Mouse (Mus musculus) ovary, postnatal 14 days (tissue): Measurements from ENCODE around the gene Apbb2.
A peak's percentile ranks its signal among the peaks of the same experiment; 100 is the strongest.

ENCODE experiments used
- DNase-seq: peaks from one replicate; pipeline ENCODE4 v3.0.0; 2022; ENCODE audit warnings: low spot score

Apbb2 gene

DNA sequence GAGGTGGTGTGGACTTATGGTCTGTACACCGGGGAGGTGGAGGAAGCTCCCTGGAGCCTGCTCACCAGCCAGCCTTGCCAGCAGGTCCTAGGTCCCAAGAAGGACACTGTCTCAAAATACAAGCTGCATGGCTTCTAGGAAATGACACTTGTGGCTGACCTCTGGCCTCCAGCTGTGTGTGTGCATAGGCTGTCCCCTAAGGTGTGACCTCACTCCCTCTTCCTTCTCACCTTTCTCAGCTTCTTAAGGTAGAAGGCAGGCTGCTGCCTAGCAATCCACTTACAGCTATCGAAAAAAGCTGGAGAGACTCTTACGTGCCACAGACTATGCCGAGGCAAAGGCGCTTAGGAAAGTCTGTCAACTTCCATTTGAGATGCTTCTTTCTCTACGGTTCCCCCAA, 142.8 kb downstream of the Apbb2 start:
- DNase-seq: no peak

DNA sequence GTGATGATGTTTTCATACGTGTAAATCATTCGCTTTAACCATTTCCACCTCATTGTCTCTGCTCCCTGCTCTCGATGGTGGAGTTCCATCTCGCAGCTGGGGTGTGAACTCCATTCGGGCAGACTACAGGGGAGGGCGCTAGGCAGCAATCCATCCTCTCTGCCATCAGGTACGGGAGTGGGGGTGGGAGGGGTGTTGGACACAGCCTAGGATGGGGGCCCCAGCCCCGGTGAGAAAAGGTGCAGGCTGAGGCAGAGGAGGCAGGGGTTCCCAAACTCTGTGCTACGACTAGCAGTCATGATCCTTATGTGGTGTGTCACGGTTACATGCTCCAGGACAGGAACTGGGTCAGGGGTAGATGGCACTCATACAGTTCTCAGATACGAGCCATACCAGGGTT, 144.4 kb downstream of the Apbb2 start:
- no peak for DNase-seq

DNA sequence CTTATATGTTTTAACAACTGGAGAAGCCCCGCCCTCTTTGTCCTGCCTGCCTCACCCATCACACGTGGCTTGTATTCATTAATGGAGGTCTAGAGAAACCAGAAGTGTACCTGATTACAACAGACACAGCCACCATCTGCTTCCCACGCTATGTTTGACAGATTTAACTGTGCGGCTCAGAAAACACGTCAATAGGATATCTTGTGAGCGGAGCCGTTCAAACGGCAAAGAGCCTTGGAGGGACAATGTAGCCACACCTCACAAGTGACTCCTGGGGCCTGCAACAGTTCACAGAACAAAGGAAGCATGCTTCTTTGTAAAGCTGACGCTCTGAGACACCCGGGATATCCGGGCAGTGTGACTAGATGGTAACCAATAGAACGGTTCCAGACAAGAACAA, 145.0 kb downstream of the Apbb2 start:
- no peak for DNase-seq

DNA sequence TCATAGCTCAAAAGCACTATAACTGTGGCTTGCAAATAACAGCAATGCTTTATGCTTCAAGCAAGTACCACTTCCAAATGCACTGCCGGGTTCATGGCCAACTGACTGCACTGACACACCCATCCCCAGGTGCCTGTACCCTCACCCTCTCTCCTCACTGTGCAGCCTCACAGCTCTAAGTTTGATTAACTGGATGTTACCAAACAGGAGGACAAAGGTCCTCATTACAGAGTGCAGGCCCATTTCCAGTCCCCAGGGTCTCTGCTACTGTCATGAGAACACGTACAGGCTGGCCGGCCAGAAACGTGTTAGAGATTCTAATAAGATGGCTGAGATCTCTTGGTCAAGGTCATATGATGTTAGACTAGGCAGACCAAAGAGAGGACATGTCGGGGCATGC, 147.7 kb downstream of the Apbb2 start:
- no peak for DNase-seq

DNA sequence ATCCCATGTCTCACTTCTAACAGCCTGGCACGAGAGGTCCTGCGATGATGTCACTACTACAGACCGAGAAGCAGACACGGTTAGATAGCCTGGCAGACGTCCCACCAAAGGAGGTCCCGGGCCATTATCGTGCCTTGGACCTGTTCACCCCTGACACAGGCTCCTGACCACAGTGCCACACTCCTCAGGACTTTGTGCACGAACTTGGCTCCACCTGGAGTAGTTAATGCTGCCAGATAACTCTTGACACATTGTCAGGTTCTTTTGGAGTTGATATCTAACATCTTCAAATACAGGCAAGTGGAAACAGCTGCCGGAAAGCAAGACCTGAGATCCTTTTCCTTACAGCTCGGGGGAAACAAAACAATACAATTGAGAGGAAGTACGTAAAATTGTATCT, 148.9 kb downstream of the Apbb2 start:
- DNase-seq: no peak

DNA sequence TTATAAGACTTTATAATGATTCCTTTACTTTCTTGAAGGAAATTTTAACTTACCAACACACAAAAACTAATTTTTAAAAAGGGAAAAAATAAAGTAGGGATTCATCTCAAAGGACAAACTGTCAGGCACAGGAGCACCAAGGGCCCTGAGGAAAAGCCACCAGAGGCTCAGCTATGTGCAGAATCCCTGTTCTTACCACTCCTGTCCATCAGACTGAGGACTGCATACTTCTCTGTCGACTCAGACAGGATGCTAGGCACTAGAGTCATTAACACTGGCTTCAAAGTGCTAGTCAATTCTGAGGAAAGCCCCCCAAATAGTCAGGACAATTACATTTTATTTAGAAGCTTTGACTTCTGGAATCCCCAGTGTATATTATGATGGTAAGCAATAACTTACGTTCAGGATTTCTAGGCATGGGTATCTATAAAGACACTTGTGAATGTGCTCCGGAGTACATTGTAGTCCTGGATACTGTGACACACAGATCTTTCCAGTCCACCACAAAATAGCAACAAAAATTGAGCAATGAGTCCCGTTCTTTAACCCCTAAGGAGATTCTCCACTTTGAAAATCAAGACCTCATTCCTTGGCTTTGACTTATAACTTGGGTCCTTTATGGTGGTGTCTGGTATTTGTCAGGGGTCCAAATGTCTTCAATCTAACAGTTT, 150.1 kb downstream of the Apbb2 start:
- no peak for DNase-seq

DNA sequence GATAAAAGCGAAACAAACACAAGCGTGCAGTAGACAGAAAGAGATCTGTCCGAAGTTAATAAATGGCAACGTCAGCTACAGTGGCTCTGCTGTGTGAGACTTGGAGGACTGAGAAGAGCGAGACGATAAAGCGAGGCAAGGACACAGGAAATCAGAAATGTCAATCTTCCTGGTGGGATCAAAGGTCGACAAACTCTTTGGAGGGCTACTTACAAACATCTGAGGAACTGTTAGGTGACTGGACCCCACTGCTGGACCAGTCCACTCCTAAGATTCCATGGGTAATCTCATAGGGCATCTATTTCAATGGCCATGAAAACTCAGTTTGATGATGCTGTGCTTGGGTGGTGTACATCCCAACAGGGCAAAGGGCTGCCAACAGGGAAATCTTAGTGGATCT, 155.9 kb downstream of the Apbb2 start:
- no peak for DNase-seq

DNA sequence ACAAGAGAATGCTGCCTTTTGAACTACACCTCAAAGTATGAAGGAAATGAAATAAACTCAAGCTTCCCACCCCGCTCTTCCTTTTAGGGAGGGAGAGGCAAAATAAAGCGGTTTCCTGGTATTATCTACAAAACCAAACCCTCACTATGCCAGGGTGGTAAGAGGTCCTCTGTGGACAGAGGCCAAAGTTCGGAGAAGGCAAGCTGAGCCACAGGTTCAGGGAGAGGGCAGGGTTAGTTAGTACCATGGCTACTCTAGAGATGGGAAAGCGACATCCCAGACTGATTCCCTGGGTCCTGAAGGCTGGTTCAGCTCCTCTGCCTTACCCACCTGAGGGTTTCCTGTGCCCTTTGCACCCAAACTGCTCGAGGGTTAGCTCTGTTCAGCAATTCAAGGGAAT, 159.7 kb downstream of the Apbb2 start:
- no peak for DNase-seq

DNA sequence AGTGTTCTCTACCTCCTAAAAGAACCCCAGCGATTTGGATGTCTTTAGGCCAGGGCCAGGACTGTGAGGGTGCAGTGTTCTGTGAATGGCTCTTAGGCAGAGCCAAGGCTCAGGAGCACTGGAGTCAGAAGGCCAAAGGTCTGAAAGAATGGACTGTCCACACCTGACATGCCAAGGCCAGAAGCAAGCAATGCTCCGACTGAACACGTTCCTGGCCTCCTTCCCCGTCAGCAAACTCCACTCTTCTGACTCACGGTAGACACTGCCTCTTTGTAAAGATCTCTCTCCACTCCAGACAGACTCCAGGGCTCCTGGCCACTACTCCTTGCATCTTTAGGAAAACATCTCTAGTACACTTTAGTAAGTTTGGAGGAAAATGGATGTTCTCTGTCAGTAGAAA, 163.3 kb downstream of the Apbb2 start:
- no peak for DNase-seq

DNA sequence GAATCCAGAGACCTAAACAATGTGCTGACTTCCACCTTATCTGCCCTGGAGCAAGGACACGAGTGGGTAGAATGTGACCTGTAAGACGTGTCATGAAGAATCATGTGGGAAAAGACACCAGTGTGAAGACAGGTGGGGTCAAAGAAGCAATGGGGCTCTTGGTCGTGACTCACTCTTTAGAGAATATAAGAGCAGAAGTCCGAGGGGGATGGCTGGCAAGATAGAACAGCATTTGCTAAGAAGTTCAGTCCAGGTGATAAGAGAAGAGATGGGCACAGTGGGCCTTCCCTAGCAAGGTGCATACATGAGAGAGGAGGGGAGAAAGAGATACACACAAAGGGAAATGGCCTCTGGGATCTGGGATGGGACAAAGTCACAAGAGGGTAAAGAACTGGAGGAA, 163.8 kb downstream of the Apbb2 start:
- DNase-seq: no peak

DNA sequence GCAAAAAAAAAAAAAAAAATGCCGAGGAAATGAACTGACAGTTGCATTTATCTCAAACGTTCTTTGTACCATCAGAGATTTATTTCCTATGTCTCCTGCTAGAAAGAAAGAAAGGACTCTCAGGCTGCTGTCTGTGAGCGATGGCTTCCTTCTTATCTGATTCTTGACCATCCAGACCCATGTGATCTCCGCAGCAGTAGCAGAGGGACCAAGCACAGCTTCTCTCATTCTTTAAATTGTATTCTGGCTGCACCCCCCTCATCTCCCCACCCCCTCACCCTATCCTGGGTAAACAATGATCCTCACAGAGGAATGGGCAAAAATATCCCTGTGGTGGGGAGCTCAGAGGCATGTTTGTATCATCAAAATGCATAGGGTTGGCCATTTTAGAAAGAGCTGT, 165.5 kb downstream of the Apbb2 start:
- no peak for DNase-seq

DNA sequence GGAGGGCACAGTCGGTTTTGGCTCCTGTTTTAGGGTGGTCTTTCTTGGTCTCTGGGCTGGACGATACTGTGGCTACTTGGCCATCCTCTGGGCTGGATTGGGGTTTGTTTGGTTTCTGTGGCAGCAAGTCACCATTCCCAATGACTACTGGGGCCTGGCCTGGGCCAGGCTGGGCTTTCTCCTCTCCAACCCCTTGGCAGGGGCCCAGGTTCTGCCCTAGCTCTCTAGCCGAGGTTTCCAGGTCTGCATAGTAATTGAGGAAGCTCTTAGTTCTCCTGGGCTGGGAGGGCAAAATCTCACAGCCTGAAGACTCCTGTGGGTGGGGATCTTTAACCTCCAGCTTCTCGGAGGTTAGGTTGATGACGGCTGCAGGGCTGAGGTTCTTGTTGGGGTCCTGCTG, 167.0 kb downstream of the Apbb2 start:
- no peak for DNase-seq

DNA sequence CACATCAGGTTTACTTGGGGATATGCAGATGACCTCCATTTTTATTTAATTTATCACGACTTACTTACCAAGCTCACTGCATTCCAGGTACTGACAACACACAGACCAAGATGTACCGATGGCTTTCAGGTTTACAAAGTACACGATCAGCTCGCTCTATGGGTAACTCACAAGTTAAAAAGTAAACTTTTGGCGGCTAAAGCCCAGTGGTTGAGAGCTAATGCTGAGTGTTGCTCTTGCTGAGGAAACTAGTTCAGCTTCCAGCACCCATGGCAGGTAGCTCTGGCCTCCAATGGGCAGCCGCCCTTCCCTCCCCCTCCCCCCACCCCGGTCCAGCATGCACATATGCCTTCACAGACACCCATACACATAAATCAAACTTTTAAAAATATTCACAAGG, 173.1 kb downstream of the Apbb2 start:
- DNase-seq: no peak

DNA sequence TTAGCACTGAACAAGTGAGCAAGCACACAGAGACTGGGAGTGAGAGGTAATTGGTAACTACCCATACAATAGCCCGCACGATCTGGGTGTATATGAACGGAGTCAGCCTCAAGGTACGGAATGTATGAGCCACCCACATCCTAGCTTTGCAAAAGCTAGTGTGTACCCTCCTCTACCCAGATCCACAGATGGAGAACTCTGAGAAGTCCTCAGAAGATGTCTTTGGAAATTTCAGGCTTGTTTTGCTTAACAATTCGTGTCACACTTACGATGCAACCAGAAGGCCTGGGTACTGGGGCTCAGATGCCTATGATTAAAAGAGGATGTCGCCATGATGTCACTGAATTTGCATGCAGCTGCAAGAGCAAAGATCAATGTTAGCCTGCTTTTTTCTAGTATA, 176.3 kb downstream of the Apbb2 start:
- no peak for DNase-seq

DNA sequence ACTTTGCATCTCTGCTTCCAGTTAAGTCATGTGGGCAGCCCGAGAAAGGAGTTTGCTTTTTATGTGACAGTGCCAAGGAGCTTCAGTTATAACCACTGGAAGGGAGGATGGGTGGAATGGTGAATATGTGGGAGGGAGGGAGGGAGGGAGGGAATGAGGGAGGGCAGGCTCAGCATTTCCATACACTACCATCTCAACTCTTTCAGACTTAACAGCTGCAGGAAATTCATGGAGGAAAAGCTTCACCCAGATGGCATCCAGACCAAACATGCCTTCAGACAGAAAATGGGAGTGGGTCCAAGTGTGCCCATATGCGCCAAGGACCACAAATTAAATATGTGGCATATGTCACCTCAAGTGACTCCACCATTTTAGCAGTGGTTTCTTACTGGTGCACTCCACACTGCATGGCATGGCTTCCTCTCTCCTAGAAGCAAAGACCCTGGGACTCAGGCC, 181.8 kb downstream of the Apbb2 start:
- no peak for DNase-seq

DNA sequence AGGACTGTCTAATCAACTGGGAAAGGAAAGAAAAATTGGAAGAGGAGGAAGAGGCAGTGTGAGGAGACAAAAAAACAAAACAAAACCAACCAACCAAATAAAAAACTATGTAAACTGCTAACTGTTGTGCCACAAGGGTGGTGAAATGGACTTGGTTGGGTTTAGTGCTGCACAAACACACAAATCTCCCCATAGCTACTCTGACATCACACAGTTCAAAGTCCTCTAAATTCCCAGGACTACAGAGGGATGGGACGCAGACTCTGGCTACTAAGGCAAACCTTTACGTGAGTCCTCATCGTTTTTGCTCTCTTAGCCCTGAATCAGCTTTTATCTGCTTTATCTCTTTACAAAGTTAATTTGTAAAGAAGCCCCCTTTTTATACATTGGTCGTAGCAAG, 183.4 kb downstream of the Apbb2 start:
- DNase-seq: no peak

DNA sequence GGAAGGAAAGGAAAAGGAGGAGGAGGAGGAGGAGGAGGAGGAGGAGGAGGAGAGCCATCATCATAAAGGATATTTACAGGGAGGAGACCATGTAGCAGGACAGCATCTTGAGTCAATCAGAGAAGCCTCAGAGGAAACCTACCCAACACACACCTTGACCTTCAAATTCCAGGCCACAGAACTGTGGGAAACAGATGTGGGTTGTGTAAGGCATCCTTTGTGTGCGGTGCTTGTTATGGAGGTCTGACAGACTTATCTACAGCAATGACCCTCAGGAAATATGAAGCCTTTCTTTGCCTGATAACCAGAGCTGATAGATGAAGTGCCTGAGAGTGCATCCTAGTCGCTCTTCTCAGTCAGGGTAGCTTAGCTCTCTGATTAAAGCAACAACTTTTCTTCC, 189.5 kb downstream of the Apbb2 start:
- no peak for DNase-seq

DNA sequence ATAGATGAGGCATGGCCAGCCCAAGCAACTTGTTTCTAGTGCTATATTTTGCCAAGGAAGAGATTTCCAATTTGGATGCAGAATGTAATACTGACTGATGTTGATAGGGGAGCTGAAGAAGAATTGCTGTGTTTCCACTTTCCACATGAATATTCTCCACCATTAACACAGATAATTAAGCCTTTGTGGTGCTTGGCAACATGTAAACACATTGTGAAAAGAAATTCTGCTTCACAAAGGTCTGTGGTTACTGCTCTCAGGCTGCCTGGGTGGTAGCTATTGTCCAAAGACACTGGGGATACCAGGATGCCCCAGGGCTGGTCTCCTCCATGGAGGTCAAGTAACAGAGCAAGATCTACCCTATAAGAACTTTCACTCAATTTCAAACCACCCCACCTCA, 190.5 kb downstream of the Apbb2 start:
- DNase-seq: no peak

DNA sequence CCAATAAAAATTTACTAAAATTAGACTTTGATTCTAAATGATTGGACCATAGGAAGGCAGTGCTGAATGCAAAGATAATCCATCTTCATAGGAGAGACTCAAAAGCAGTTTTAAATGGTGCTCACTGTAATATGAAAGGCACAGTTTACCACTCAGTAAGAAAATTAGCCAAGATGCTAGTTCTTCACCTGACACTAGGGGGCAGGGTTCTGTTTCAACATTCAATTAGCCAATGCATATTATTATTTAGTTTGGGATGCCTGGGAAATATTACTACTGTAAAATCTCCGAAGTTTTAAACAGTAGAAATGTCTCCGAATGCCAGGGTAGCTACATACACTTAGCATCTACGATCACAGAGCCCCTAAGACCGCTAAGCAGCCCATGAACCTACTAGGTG, 194.7 kb downstream of the Apbb2 start:
- peak; percentile 23 for DNase-seq

DNA sequence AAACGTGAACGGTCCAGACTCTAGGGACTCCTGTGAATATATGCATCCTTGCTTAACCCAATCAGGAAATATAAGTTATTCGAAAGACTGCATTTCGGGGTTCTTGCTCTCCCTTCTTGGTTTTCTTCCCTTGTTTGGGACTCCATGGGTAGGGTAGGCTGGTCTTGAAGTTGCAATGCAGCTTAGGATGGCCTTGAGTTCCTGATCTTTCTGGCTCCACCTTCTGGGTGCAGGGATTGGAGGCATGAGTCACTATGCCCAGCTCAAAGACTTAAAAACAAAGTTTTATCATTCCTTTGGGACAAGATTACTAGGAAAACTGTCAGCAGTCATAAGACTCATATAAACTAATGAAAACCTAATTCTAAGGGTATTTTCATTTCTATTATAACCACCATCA, 195.1 kb downstream of the Apbb2 start:
- no peak for DNase-seq

DNA sequence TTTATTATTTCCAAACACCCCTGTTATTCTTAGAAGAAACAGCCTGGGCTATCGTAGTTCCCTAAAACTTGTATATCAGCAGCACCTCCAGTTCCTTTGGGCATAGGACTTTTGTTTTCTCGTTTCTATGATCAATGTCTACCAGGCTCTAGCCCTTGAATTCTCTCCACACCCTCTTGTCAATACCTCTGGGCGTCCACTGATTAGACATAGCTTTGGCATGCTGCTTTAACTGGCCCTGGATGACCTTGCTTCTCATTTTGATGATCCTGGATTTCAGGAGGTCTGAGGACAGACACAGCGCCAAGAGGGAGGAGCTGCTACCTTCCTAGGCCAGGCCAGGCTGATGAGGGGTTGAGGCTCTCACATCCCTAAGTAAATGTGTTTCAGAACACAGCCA, 196.6 kb downstream of the Apbb2 start:
- no peak for DNase-seq

DNA sequence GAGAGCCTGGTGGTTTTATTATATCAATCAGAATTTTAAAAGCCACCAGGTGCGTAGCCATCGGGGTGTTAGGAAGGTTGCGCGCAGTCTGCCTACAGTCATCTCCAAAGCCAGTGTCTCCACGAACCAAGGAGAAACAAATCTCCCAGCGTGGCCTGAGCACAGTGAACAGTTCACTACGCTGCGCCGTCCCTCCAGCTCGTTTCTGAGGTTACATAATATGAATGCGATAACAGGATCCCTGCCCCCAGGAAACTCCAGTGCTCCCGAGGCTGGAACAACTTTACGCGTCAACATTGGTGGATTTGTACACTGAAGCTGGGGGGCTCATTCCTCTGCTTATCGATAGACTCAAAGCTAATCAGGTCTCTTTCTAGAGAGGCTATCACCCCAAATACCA, 197.4 kb downstream of the Apbb2 start:
- no peak for DNase-seq

DNA sequence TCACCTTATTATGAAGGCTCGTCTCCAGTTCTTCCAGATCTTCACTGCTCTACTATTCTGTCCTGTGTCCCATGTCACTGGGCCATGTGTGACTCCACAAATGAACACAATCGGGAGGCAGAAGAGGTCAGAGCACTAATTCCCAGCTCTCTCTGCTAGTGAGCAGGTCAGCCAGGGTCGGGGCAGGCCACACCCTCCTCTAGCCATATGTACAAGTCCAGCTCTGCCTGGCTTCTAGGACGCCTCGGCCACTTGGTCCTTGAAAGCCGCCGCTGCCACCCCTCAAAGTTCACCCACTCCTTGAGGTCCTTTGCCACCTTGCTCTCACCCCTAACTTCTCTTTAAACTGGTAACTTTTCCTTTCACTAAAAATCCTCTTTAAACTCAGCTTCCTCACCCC, 198.6 kb downstream of the Apbb2 start:
- no peak for DNase-seq

DNA sequence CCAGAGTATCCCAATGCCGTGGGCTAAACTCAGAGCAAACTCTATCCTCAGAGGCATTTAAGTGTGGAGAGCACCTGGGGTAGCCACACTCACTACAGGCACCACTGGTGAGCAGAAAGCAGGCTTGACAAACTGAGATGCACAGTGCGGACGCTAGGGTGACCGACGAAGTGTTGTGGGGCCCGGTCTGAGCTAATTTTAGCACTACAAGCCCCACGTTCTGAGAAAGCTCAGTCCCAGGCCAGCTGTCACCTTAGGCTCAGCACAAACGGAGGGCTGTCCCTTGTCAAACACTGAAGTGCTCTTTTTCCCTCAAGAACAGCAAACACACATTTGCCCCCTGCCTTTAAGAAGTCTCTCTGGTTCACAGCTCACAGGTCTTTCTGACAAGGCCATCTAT, 201.3 kb downstream of the Apbb2 start:
- no peak for DNase-seq
